Mouse (Mus musculus): ENCODE results near the gene Chrnd. TPM values are rescaled to one million over a fixed set of nuclear protein-coding genes. Genes with fewer than 3 reads are reported as not detected.

The Chrnd gene
- polyA plus RNA-seq (2011; ENCODE audit: insufficient read depth, insufficient read length, low replicate concordance, missing spikeins): not detected in 2 replicates

DNA sequence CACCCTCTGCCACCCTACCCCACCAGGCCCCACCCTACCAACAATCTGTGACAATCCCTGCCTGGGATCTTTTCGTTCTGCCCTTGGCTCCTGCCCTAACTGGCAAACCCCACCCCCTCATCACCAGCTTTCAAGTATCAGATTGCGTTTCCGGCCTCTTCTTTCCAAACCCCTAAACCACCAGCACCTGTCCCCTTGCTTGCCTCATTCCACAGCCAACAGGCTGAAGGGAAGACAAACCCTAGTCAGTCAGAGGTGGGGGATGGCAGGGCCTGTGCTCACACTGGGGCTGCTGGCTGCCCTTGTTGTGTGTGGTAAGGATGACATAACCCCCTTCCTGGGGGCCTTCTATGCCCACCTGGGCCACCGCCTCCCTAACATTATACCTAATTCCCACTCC, at the start of gene Chrnd:
Gene Chrnd, plus strand, starts transcription at position 179 of the 400 bp plus-strand sequence.
- TF ChIP-seq POLR2A (IDR thresholded peaks at IDR 0.05; ENCODE audit: borderline replicate concordance, control insufficient read depth, low read depth, low read length) (no peak), CTCF (IDR thresholded peaks at IDR 0.05; ENCODE audit: control insufficient read depth, insufficient read depth, low read length) (no peak)
- Histone ChIP-seq H3K4me1 (ENCODE audit: control insufficient read depth, insufficient read depth, low read length) (no peaks in the 10 kb centered on the region), H3K4me3 (replicated peaks; ENCODE audit: control insufficient read depth, low read depth, low read length) (no peak within 1 kb of the TSS), H3K27ac (ENCODE audit: control insufficient read depth, insufficient read depth, low read depth, low read length, poor library complexity) (no peak within 1 kb of the TSS)
- 45% methylated on average over 4 of the region's 4 CpGs for WGBS

DNA sequence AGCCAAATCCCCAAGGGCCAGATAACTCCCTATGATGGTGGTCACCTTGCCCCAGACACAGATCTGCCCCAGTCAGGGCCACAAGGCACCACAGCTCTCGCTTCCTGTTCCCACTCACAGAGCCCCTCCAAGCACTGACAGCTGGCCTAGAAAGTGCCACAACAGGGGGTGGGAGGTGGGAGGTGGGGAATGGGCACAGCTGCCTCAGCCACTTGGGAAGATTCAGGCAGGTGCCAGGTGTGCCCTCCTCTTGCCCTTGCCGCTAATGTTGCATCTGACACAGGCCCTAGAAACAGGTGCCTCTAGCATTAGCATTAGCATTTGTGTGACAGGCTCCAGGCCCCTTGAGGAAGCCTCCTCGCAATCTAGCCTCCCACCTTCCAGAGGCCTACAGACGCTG, 48.9 kb upstream of the Chrnd start:
- TF ChIP-seq CTCF (IDR thresholded peaks at IDR 0.05; ENCODE audit: control insufficient read depth, insufficient read depth, low read length) (no peak), POLR2A (IDR thresholded peaks at IDR 0.05; ENCODE audit: borderline replicate concordance, control insufficient read depth, low read depth, low read length) (no peak)
- no peaks in the 10 kb centered on the region for H3K4me1 ChIP-seq (ENCODE audit: control insufficient read depth, insufficient read depth, low read length)
- H3K4me3 ChIP-seq (replicated peaks; ENCODE audit: control insufficient read depth, low read depth, low read length): no peak overlapping the region
- 78% methylated on average over 4 of the region's 4 CpGs for WGBS
- H3K27ac ChIP-seq (ENCODE audit: control insufficient read depth, insufficient read depth, low read depth, low read length, poor library complexity): no peak overlapping the region

DNA sequence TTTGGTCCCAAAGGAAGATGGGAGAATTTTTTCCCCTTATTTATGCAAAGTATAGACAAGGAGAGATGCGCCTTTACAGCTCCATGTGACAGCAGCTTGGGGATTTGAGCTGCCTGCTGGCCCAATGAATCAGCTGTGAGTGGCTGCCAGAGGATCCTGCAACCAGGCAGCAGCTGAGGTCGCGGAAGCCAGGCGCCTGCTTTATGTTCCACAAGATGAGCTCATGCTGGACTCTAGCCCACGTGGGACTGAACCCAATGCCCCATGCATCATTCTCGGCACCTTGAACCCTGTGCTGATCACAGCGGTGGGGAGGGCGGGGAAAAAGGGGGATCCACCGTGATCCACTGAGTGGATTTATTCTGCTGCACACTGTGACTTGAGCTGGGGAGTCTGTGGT, 48.0 kb upstream of the Chrnd start:
- 81% methylated on average over 9 of the region's 9 CpGs for WGBS
- no peaks in the 10 kb centered on the region for H3K4me1 ChIP-seq (ENCODE audit: control insufficient read depth, insufficient read depth, low read length)
- no peak for TF ChIP-seq CTCF (IDR thresholded peaks at IDR 0.05; ENCODE audit: control insufficient read depth, insufficient read depth, low read length)
- TF ChIP-seq POLR2A (IDR thresholded peaks at IDR 0.05; ENCODE audit: borderline replicate concordance, control insufficient read depth, low read depth, low read length): no peak
- no peak overlapping the region for H3K4me3 ChIP-seq (replicated peaks; ENCODE audit: control insufficient read depth, low read depth, low read length)
- no peak overlapping the region for H3K27ac ChIP-seq (ENCODE audit: control insufficient read depth, insufficient read depth, low read depth, low read length, poor library complexity)

DNA sequence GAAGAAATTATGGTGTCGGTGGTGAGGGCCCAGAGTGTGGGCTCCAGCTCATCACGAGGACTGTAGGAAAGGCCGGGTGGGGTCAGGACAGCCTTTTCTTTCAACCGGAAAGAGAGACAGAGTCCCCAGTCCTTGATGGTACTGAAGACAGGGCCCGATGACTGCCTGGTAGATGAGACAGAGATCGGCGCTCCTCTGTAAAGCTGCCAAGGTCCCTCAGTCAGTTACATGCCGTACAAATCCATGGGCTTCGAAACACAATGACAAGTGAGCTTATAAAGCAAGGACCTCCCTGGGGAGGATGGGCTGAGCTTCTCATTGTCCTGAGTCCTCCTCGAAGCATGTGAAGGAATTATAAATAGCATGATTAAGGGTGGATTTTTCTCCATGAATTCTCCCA, 47.3 kb upstream of the Chrnd start:
- 80% methylated on average over 10 of the region's 10 CpGs for WGBS
- Histone ChIP-seq H3K4me3 (replicated peaks; ENCODE audit: control insufficient read depth, low read depth, low read length) (no peak overlapping the region), H3K27ac (ENCODE audit: control insufficient read depth, insufficient read depth, low read depth, low read length, poor library complexity) (no peak overlapping the region), H3K4me1 (ENCODE audit: control insufficient read depth, insufficient read depth, low read length) (no peaks in the 10 kb centered on the region)
- no peak for TF ChIP-seq CTCF (IDR thresholded peaks at IDR 0.05; ENCODE audit: control insufficient read depth, insufficient read depth, low read length)
- TF ChIP-seq POLR2A (IDR thresholded peaks at IDR 0.05; ENCODE audit: borderline replicate concordance, control insufficient read depth, low read depth, low read length): no peak

DNA sequence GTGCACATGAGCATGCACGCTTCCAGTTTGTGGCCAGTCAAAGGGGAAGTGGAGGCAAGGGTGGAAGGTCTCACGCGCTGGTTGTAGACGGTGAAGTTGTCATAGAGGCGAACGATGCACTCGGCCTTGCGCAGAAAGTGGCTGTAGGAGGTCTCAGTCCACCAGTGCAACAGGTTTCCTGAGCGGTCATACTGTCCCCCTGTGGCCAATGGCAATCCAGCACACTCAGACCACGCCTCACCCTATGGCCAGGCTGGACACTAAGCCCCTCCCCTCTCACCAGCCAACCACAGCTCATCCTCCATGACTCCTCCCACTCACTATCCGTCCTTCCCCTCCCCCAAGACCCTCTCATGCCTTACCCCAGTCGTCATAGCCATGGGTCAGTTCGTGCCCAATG, 41.0 kb upstream of the Chrnd start:
- Histone ChIP-seq H3K4me1 (ENCODE audit: control insufficient read depth, insufficient read depth, low read length) (no peaks in the 10 kb centered on the region), H3K4me3 (replicated peaks; ENCODE audit: control insufficient read depth, low read depth, low read length) (no peak overlapping the region), H3K27ac (ENCODE audit: control insufficient read depth, insufficient read depth, low read depth, low read length, poor library complexity) (no peak overlapping the region)
- WGBS: 27% methylated on average over 13 of the region's 13 CpGs
- TF ChIP-seq POLR2A (IDR thresholded peaks at IDR 0.05; ENCODE audit: borderline replicate concordance, control insufficient read depth, low read depth, low read length): no peak
- TF ChIP-seq CTCF (IDR thresholded peaks at IDR 0.05; ENCODE audit: control insufficient read depth, insufficient read depth, low read length): no peak

DNA sequence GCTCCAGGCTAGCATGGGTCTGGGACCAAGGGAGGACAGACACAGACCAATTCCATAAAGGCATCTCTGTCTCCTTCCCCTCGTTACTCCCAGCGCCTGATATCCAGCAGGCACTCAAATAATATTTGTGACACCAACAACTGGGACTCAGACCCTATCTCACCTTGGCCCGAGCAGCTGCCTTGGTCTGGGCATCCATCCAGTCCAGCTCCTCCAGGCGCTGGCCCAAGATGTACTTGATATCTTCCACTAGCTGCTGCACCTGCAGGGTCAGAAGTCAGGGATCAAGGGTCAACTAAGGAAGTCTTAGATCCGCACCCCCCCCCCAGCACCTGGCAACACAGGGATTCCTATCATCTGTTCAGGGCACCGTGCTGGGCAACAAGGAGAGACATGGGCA, 39.1 kb upstream of the Chrnd start:
- Histone ChIP-seq H3K4me3 (replicated peaks; ENCODE audit: control insufficient read depth, low read depth, low read length) (no peak overlapping the region), H3K4me1 (ENCODE audit: control insufficient read depth, insufficient read depth, low read length) (no peaks in the 10 kb centered on the region), H3K27ac (ENCODE audit: control insufficient read depth, insufficient read depth, low read depth, low read length, poor library complexity) (no peak overlapping the region)
- no peak for TF ChIP-seq CTCF (IDR thresholded peaks at IDR 0.05; ENCODE audit: control insufficient read depth, insufficient read depth, low read length)
- no peak for TF ChIP-seq POLR2A (IDR thresholded peaks at IDR 0.05; ENCODE audit: borderline replicate concordance, control insufficient read depth, low read depth, low read length)
- 71% methylated on average over 6 of the region's 6 CpGs for WGBS

DNA sequence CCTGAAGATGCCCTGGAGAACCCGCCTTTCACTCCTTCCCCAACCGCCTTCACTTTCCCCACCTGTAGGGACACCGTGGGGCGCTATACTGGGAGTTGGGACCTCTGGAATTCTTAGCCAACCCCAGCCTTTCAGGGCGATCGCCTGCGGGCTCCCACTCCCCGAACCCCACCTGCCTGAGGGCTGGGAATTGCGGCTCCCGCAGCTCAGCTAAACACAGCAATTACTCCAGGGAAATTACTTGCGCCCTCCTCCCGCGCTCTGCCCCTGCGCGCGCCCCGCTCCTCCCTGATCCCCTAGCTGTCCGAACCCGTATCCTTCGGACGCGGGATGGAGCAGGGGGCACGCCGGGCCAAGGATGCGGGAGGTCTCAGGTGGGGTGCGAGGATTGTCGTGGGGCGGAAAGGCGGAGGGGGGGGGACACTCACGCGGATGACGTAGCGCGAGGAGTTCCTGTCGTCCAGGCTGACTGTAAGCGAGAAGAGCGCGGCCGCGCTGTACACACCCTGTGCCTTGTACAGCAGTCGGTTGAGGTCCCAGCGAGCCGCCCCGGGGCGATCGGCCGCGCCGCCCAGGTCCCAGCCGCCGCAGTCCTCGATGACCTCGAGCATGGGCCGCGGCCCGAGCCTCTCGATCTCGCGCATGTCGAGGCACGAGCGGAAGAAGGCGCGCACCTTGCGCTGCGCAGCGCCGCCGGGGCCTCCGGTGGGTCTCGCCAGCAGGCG, 36.5 kb upstream of the Chrnd start:
- WGBS: 2% methylated on average over 72 of the region's 72 CpGs
- Histone ChIP-seq H3K4me1 (ENCODE audit: control insufficient read depth, insufficient read depth, low read length) (no peaks in the 10 kb centered on the region), H3K4me3 (replicated peaks; ENCODE audit: control insufficient read depth, low read depth, low read length) (no peak overlapping the region), H3K27ac (ENCODE audit: control insufficient read depth, insufficient read depth, low read depth, low read length, poor library complexity) (no peak overlapping the region)
- TF ChIP-seq CTCF (IDR thresholded peaks at IDR 0.05; ENCODE audit: control insufficient read depth, insufficient read depth, low read length): no peak
- no peak for TF ChIP-seq POLR2A (IDR thresholded peaks at IDR 0.05; ENCODE audit: borderline replicate concordance, control insufficient read depth, low read depth, low read length)

DNA sequence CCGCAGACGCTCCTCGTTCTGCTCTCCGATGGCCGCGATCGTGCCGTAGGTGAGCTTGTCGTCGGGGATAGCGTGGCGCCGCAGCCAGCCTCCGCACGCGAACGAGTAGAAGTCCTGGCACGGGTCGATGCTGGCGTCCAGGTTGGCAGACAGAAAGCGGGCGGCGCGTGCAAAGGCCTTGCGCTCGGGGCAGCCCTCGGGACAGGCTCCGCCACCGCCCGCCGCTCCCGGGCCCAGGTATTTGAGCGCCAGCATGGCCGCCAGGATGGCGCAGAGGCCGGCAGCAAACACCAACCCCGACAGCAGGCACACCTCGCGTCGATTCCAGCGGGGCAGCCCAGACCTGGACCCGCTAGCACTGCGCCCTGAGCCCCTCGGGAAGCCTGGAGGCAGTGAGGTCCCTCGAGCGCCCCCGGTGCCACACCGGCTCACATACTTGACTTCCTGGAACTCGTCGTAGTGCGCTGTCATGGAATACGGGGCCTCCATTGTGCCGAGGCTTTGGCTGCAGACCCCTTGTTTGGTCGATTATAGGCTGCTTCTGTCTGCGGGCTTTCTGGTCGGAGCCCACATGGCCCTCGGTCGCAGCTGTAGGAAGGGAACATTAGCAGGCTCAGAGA, 35.8 kb upstream of the Chrnd start:
- TF ChIP-seq POLR2A (IDR thresholded peaks at IDR 0.05; ENCODE audit: borderline replicate concordance, control insufficient read depth, low read depth, low read length) (no peak), CTCF (IDR thresholded peaks at IDR 0.05; ENCODE audit: control insufficient read depth, insufficient read depth, low read length) (no peak)
- WGBS: 5% methylated on average over 58 of the region's 58 CpGs
- H3K4me3 ChIP-seq (replicated peaks; ENCODE audit: control insufficient read depth, low read depth, low read length): no peak overlapping the region

More for the DNA sequence above, 35.8 kb upstream of the Chrnd start:
- Histone ChIP-seq H3K4me1 (ENCODE audit: control insufficient read depth, insufficient read depth, low read length) (no peaks in the 10 kb centered on the region), H3K27ac (ENCODE audit: control insufficient read depth, insufficient read depth, low read depth, low read length, poor library complexity) (no peak overlapping the region)

Data from bone marrow, adult 2 months (tissue).